Mouse (Mus musculus) urinary bladder, postnatal 10 days (tissue): ENCODE data around the gene Ddrgk1.
A peak's percentile ranks its signal among the peaks of the same experiment; 100 is the strongest.

Experiments
- DNase-seq: peaks from one replicate; pipeline ENCODE4 v3.0.0; 2022; ENCODE audit warnings: low spot score

Ddrgk1 gene

GRCm38 (mm10) chr2:130664102-130664701, at the start of gene Ddrgk1:
Gene Ddrgk1 (minus strand): TSS chr2:130664659.
- DNase-seq, result peak; percentile 64

- DNase-seq, result no peak
These were observed 42.6 kb upstream of the Ddrgk1 start for GRCm38 (mm10) chr2:130707057-130707456.

- DNase-seq, result no peak
These were observed 42.1 kb upstream of the Ddrgk1 start for GRCm38 (mm10) chr2:130706602-130707001.

- no peak for DNase-seq
These were observed 40.7 kb upstream of the Ddrgk1 start for GRCm38 (mm10) chr2:130705178-130705577.

GRCm38 (mm10) chr2:130704040-130705001, 39.9 kb upstream of the Ddrgk1 start:
- no peak for DNase-seq

- DNase-seq, result no peak
These were observed 33.4 kb upstream of the Ddrgk1 start for GRCm38 (mm10) chr2:130697821-130698266.

GRCm38 (mm10) chr2:130697153-130697810, 32.8 kb upstream of the Ddrgk1 start, which contains the start of gene Slc4a11:
Gene Slc4a11 (minus strand): TSS chr2:130697519.
- DNase-seq, result no peak

- no peak for DNase-seq
These were observed 32.3 kb upstream of the Ddrgk1 start for GRCm38 (mm10) chr2:130696700-130697152.

GRCm38 (mm10) chr2:130693563-130693962, 29.1 kb upstream of the Ddrgk1 start:
- DNase-seq, result no peak

- no peak for DNase-seq
These were observed 24.6 kb upstream of the Ddrgk1 start for GRCm38 (mm10) chr2:130689011-130689410.

- DNase-seq, result no peak
These were observed 21.0 kb upstream of the Ddrgk1 start for GRCm38 (mm10) chr2:130685426-130685825.

GRCm38 (mm10) chr2:130681531-130681930, 17.1 kb upstream of the Ddrgk1 start:
- DNase-seq, result no peak

GRCm38 (mm10) chr2:130679899-130680298, 15.4 kb upstream of the Ddrgk1 start:
- no peak for DNase-seq

GRCm38 (mm10) chr2:130679154-130679553, 14.7 kb upstream of the Ddrgk1 start:
- no peak for DNase-seq

- no peak for DNase-seq
These were observed 12.8 kb upstream of the Ddrgk1 start for GRCm38 (mm10) chr2:130677211-130677610.

- no peak for DNase-seq
These were observed 3.1 kb upstream of the Ddrgk1 start, which contains the start of gene Itpa for GRCm38 (mm10) chr2:130667559-130667958. Gene Itpa (plus strand): TSS chr2:130667610.

GRCm38 (mm10) chr2:130663342-130663741, 1.1 kb downstream of the Ddrgk1 start:
- no peak for DNase-seq

- DNase-seq, result no peak
These were observed 5.9 kb downstream of the Ddrgk1 start for GRCm38 (mm10) chr2:130658530-130658929.

- DNase-seq, result no peak
These were observed 6.9 kb downstream of the Ddrgk1 start for GRCm38 (mm10) chr2:130657541-130657940.

GRCm38 (mm10) chr2:130656536-130656935, 7.9 kb downstream of the Ddrgk1 start:
- DNase-seq, result no peak

- no peak for DNase-seq
These were observed 8.7 kb downstream of the Ddrgk1 start for GRCm38 (mm10) chr2:130655660-130656339.

- no peak for DNase-seq
These were observed 10.7 kb downstream of the Ddrgk1 start for GRCm38 (mm10) chr2:130653760-130654159.
